Mouse (Mus musculus): ENCODE data around the gene Med13l. TPM values are rescaled to one million over a fixed set of nuclear protein-coding genes. Genes with fewer than 3 reads are reported as not detected.
A peak's percentile ranks its signal among the peaks of the same experiment; 100 is the strongest.

Med13l gene
- total RNA-seq, 2 experiments from 2014 or later: 27.4 to 42.0 TPM

- peak; percentile 55 for ATAC-seq (replicated peaks; ENCODE audit: poor library complexity, severe bottlenecking)
Measured at GRCm38 (mm10) chr5:118590868-118591267, 30.4 kb downstream of the Med13l start.

- peak; percentile 26; the same call in 1 of the 2 replicates for ATAC-seq (replicated peaks; ENCODE audit: poor library complexity, severe bottlenecking)
Measured at GRCm38 (mm10) chr5:118591826-118592499, 31.5 kb downstream of the Med13l start.

- ATAC-seq (replicated peaks; ENCODE audit: poor library complexity, severe bottlenecking): peak; percentile 60
Measured at GRCm38 (mm10) chr5:118594470-118595236, 34.2 kb downstream of the Med13l start.

- ATAC-seq (replicated peaks; ENCODE audit: poor library complexity, severe bottlenecking): no peak
Measured at GRCm38 (mm10) chr5:118595901-118596300, 35.4 kb downstream of the Med13l start.

GRCm38 (mm10) chr5:118596452-118597092 lies 36.1 kb downstream of the Med13l start:
- no peak for ATAC-seq (replicated peaks; ENCODE audit: poor library complexity, severe bottlenecking)

GRCm38 (mm10) chr5:118598601-118599000 lies 38.1 kb downstream of the Med13l start:
- no peak for ATAC-seq (replicated peaks; ENCODE audit: poor library complexity, severe bottlenecking)

- ATAC-seq (replicated peaks; ENCODE audit: poor library complexity, severe bottlenecking): no peak
Measured at GRCm38 (mm10) chr5:118601452-118601851, 41.0 kb downstream of the Med13l start.

- no peak for ATAC-seq (replicated peaks; ENCODE audit: poor library complexity, severe bottlenecking)
Measured at GRCm38 (mm10) chr5:118602706-118603105, 42.2 kb downstream of the Med13l start.

- ATAC-seq (replicated peaks; ENCODE audit: poor library complexity, severe bottlenecking): no peak
Measured at GRCm38 (mm10) chr5:118605424-118606067, 45.1 kb downstream of the Med13l start.

- peak; percentile 94 for ATAC-seq (replicated peaks; ENCODE audit: poor library complexity, severe bottlenecking)
Measured at GRCm38 (mm10) chr5:118606636-118607035, 46.2 kb downstream of the Med13l start.

- ATAC-seq (replicated peaks; ENCODE audit: poor library complexity, severe bottlenecking): no peak
Measured at GRCm38 (mm10) chr5:118607900-118608299, 47.4 kb downstream of the Med13l start.

- ATAC-seq (replicated peaks; ENCODE audit: poor library complexity, severe bottlenecking): no peak
Measured at GRCm38 (mm10) chr5:118610468-118610867, 50.0 kb downstream of the Med13l start.

GRCm38 (mm10) chr5:118612956-118613631 lies 52.6 kb downstream of the Med13l start:
- ATAC-seq (replicated peaks; ENCODE audit: poor library complexity, severe bottlenecking): 0 out of 2 replicates have a peak, but pooled peaks have one; percentile 6

GRCm38 (mm10) chr5:118613704-118614103 lies 53.2 kb downstream of the Med13l start:
- no peak for ATAC-seq (replicated peaks; ENCODE audit: poor library complexity, severe bottlenecking)

GRCm38 (mm10) chr5:118614116-118614515 lies 53.6 kb downstream of the Med13l start:
- ATAC-seq (replicated peaks; ENCODE audit: poor library complexity, severe bottlenecking): no peak; the same call in 1 of the 2 replicates

- peak; percentile 72 for ATAC-seq (replicated peaks; ENCODE audit: poor library complexity, severe bottlenecking)
Measured at GRCm38 (mm10) chr5:118614571-118614981, 54.1 kb downstream of the Med13l start.

GRCm38 (mm10) chr5:118618963-118619610 lies 58.6 kb downstream of the Med13l start:
- no peak for ATAC-seq (replicated peaks; ENCODE audit: poor library complexity, severe bottlenecking)

- ATAC-seq (replicated peaks; ENCODE audit: poor library complexity, severe bottlenecking): no peak
Measured at GRCm38 (mm10) chr5:118619801-118620200, 59.3 kb downstream of the Med13l start.

- ATAC-seq (replicated peaks; ENCODE audit: poor library complexity, severe bottlenecking): no peak
Measured at GRCm38 (mm10) chr5:118620330-118620910, 59.9 kb downstream of the Med13l start.

Measured in granulocyte monocyte progenitor cell, adult 5-6 weeks (primary cell).